Mouse (Mus musculus): ENCODE measurements around the gene Rtn4r.

DNA sequence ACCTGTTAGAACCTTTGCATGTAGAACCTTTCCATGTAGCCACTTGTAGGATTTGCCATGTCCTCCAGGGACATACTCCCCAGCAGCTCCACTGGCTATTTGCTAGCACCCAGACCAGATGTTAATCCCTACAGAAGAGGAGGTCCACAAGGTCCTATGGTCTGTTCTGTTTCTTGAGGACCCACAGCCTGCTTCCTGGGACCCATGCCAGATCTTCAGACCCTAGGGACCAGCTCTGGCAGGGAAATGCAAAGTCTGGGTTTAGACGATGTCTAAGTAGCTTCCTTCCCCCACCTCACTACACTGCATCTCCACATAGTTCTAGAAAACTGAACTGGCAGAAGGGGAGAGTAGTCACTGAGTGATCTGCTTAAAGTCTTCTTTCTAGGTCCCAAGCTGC, 32.3 kb downstream of the Rtn4r start:
- TF ChIP-seq CTCF (IDR thresholded peaks at IDR 0.05; ENCODE audit: low read depth, low read length): no peak
- TF ChIP-seq POLR2A (IDR thresholded peaks at IDR 0.05; ENCODE audit: borderline replicate concordance, low read depth, low read length): no peak
